Mouse (Mus musculus) activated CD4-positive, CD25-positive, alpha-beta regulatory T cell (primary cell): ENCODE results near the gene Tpm1. TPM values are rescaled to one million over a fixed set of nuclear protein-coding genes. Genes with fewer than 3 reads are reported as not detected.

Experiments
- polyA plus RNA-seq, 2 experiments: library from polyadenylated mRNA; unstranded; fragments of 100-300 nt; shearing (Covaris generic); gene quantifications; one replicate each; pipeline ENCODE4 v1.2.1; 2017

Gene Tpm1
- 10 to 100 TPM; 45.0 to 45.3 TPM for polyA plus RNA-seq

DNA sequence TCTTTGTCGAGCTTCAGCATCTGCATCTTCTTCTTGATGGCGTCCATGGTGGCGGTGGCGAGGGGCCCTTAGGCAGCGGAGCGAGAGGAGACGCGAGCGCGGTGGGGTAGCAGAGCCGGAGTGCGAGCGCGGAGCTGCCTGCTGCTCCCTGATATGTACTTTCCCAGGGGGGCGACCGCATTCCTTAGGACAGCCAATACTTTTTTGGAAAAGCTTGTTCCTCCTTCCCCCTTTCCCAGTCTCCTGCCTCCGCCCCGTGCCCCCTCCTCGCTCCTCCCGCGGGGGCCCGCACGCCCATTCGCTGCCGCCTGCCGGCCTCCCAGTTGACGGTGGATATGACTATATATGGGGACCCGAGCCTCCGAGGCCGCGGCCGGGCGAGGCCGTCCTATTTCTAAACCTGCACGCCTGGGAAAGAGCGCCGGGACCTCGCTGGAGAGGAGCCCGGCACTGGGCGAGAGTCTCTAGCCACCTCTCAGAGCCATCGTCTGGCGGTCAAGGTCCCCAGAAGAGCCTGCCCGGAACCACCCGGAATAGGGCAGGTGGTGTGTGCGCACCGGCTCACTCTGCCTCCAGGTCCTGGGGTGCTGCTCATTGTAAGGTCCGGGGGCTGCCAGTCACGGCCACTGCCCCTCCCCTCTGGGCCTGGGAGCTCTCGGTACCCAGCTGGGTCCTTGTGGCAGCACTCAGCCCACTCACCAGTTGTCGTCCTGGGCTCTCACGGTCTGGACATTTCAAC is at the start of gene Tpm1:
TSS of gene Tpm1 (minus strand) at position 321 of the 739 bp plus-strand sequence.

DNA sequence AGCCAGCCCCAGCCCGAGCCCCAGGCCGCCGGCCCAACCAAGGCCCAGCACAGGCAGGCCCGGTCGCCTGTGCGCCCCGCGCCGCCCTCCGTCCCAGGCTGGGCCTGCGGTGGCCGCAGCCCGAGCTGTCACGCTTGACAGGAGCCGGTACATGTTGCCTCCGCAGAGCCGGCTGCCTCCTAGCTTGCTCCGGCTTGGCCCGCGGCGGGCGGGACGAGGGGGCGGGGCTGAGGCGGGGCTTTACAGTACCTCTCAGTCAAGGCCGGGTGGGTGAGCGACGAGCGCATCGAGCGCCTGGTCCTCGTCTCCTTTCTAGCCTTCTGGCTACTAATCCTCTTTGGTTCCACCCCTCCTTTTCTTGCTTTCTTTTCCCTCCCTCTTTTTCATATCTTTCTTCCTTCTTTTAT is 74.0 kb downstream of the Tpm1 start, which contains the start of gene Lactb:
TSS of gene Lactb (minus strand) at position 246 of the 407 bp plus-strand sequence.

Other genes starting within 250 kb of the Tpm1 start
- gene Aph1c, start 214.7 kb downstream of the Tpm1 start, polyA plus RNA-seq, result under 1 TPM in 1 of 2 experiments, not detected in 1; 0.24 TPM
- 100 to 1,000 TPM in 1 of 2 experiments, 10 to 100 TPM in 1; 98.5 to 163 TPM for gene Rab8b, start 129.7 kb downstream of the Tpm1 start, polyA plus RNA-seq
- 100 to 1,000 TPM; 223 to 262 TPM for gene Rps27l, start 103.3 kb downstream of the Tpm1 start, polyA plus RNA-seq
- gene Lactb, start 73.9 kb downstream of the Tpm1 start, polyA plus RNA-seq, result 10 to 100 TPM; 26.4 to 27.2 TPM